Mouse (Mus musculus) megakaryocyte, adult 5-6 weeks (primary cell): Measurements from ENCODE around the gene Etv6. TPM values are rescaled to one million over a fixed set of nuclear protein-coding genes. Genes with fewer than 3 reads are reported as not detected.
A peak's percentile ranks its signal among the peaks of the same experiment; 100 is the strongest.

Experiments
- ATAC-seq: 2 replicates; pipeline ENCODE4 v1.8.0; 2016; ENCODE audit warnings: mild to moderate bottlenecking, inconsistent platforms; ENCODE audit not compliant: poor library complexity, severe bottlenecking
- total RNA-seq, 2 experiments: library from RNA; stranded (forward) in 1 of 2; stranded (reverse) in 1 of 2; fragments of 153-499, 151-499 nt in 1 of 2; fragments of 221-1000, 200-1000 nt in 1 of 2; gene quantifications; 2 replicates each; pipeline versions ENCODE4 v1.2.3 to v1.2.4; 2015 to 2017

Gene Etv6
- total RNA-seq, 2 experiments from 2014 or later: 32.9 to 66.7 TPM

- no peak for ATAC-seq
Measured at GRCm38 (mm10) chr6:134136315-134136714, 100.8 kb downstream of the Etv6 start.

- ATAC-seq: no peak
Measured at GRCm38 (mm10) chr6:134139359-134139758, 103.9 kb downstream of the Etv6 start.

- ATAC-seq: peak; percentile 74
Measured at GRCm38 (mm10) chr6:134140718-134141615, 105.5 kb downstream of the Etv6 start.

- ATAC-seq: peak; percentile 65
Measured at GRCm38 (mm10) chr6:134141616-134142165, 106.2 kb downstream of the Etv6 start.

- ATAC-seq: no peak
Measured at GRCm38 (mm10) chr6:134142700-134143099, 107.2 kb downstream of the Etv6 start.

- ATAC-seq: no peak
Measured at GRCm38 (mm10) chr6:134143649-134144097, 108.2 kb downstream of the Etv6 start.

- ATAC-seq: peak; percentile 34
Measured at GRCm38 (mm10) chr6:134144231-134145130, 109.0 kb downstream of the Etv6 start.

- ATAC-seq: no peak
Measured at GRCm38 (mm10) chr6:134147596-134148442, 112.3 kb downstream of the Etv6 start.

- no peak for ATAC-seq
Measured at GRCm38 (mm10) chr6:134148443-134148942, 113.0 kb downstream of the Etv6 start.

GRCm38 (mm10) chr6:134149606-134150005 lies 114.1 kb downstream of the Etv6 start:
- ATAC-seq: no peak

GRCm38 (mm10) chr6:134151022-134151680 lies 115.7 kb downstream of the Etv6 start:
- ATAC-seq: no peak

- peak; percentile 66 for ATAC-seq
Measured at GRCm38 (mm10) chr6:134151853-134152505, 116.5 kb downstream of the Etv6 start.

- ATAC-seq: no peak
Measured at GRCm38 (mm10) chr6:134152539-134152938, 117.0 kb downstream of the Etv6 start.

- ATAC-seq: no peak
Measured at GRCm38 (mm10) chr6:134154746-134155145, 119.2 kb downstream of the Etv6 start.

GRCm38 (mm10) chr6:134155900-134156623 lies 120.6 kb downstream of the Etv6 start:
- ATAC-seq: peak; percentile 42

GRCm38 (mm10) chr6:134157533-134158115 lies 122.1 kb downstream of the Etv6 start:
- no peak for ATAC-seq

- no peak for ATAC-seq
Measured at GRCm38 (mm10) chr6:134158201-134158600, 122.7 kb downstream of the Etv6 start.

GRCm38 (mm10) chr6:134159672-134160071 lies 124.2 kb downstream of the Etv6 start:
- peak; percentile 79 for ATAC-seq
